Mouse (Mus musculus) left cerebral cortex, adult 6 months (tissue): ENCODE data around the gene Ppp1r9a. TPM values are rescaled to one million over a fixed set of nuclear protein-coding genes. Genes with fewer than 3 reads are reported as not detected.

Experiments used
- long read RNA-seq, 2 experiments: library from polyadenylated mRNA; unstranded; transcript quantifications; one replicate each; pipeline ENCODE4 v2.0.0; 2019 to 2020
- polyA plus RNA-seq: library from polyadenylated mRNA; unstranded; fragments of <200 nt; fragmentation: Nextera tagmentation; gene quantifications from 2 replicates; pipeline ENCODE4 v1.2.3, GENCODE M21; 2021

The Ppp1r9a gene
- 52.1 and 67.4 TPM in 2 replicates for polyA plus RNA-seq
- long read RNA-seq, experiment 1, full-length matches to known transcripts = 15 of 180 reads
- long read RNA-seq, experiment 1, partial matches to known transcripts = 83 of 180 reads
- long read RNA-seq, experiment 1, other reads (novel, unspliced or antisense) = 82 of 180 reads
- long read RNA-seq, experiment 2, full-length matches to known transcripts = 2 of 246 reads
- long read RNA-seq, experiment 2, partial matches to known transcripts = 137 of 246 reads
- long read RNA-seq, experiment 2, other reads (novel, unspliced or antisense) = 107 of 246 reads

GRCm38 (mm10) chr6:4902674-4903324, at the start of gene Ppp1r9a:
Gene Ppp1r9a, plus strand, starts transcription at chr6:4902917.

GRCm38 (mm10) chr6:5193693-5194092, 291.0 kb downstream of the Ppp1r9a start, which contains the start of gene Pon1:
Gene Pon1, minus strand, starts transcription at chr6:5193946.

Other genes starting within 250 kb of the Ppp1r9a start
- gene Sgce, start 155.7 kb upstream of the Ppp1r9a start, polyA plus RNA-seq = 24.4 and 27.9 TPM in 2 replicates
- 0.72 and 0.86 TPM in 2 replicates for gene Peg10, start 155.6 kb upstream of the Ppp1r9a start, polyA plus RNA-seq